Mouse (Mus musculus) erythroblast, embryonic 14.5 days (primary cell): Measurements from ENCODE around the gene Lrch4.

ENCODE experiments used
- GATA1 ChIP-seq: IDR thresholded peaks from 2 replicates; pipeline ENCODE4 v1.6.1; 2012; ENCODE audit warnings: low read length, inconsistent platforms, mixed read lengths
- TAL1 ChIP-seq: IDR thresholded peaks from 3 replicates; pipeline ENCODE4 v1.6.1; 2012; ENCODE audit warnings: low read length, inconsistent platforms, mixed read lengths

GRCm38 (mm10) chr5:137668971-137669370 lies 40.0 kb downstream of the Lrch4 start:
- TF ChIP-seq GATA1 (no peak), TAL1 (no peak)
